Mouse (Mus musculus) liver, postnatal 0 days (tissue): ENCODE results near the gene Smad1.

ENCODE experiments used
- CTCF ChIP-seq: sonication (generic); IDR thresholded peaks from 2 replicates; pipeline ENCODE4 v1.5.1; 2016; ENCODE audit warnings: antibody characterized with exemption, low read depth
- EP300 ChIP-seq: IDR thresholded peaks from 2 replicates; pipeline ENCODE4 v1.6.1; 2016; ENCODE audit warnings: antibody characterized with exemption, low read depth, mild to moderate bottlenecking

GRCm38 (mm10) chr8:79329182-79329581, 70.1 kb downstream of the Smad1 start:
- TF ChIP-seq CTCF (no peak), EP300 (no peak)
